Mouse (Mus musculus): ENCODE measurements around the gene Ang. TPM values are rescaled to one million over a fixed set of nuclear protein-coding genes. Genes with fewer than 3 reads are reported as not detected.

The Ang gene
- total RNA-seq, 1 experiment from 2014 or later: 37.1 TPM

GRCm38 (mm10) chr14:51129624-51129975 is 38.6 kb downstream of the Ang start:
- no peak for DNase-seq

- no peak for DNase-seq
Measured at GRCm38 (mm10) chr14:51130315-51130940, 39.5 kb downstream of the Ang start.

GRCm38 (mm10) chr14:51131086-51131815 is 40.3 kb downstream of the Ang start:
- no peak for DNase-seq

GRCm38 (mm10) chr14:51132372-51132771 is 41.4 kb downstream of the Ang start:
- no peak for DNase-seq

- no peak for DNase-seq
Measured at GRCm38 (mm10) chr14:51140342-51140741, 49.4 kb downstream of the Ang start.

GRCm38 (mm10) chr14:51142119-51142518 is 51.2 kb downstream of the Ang start:
- DNase-seq: no peak

- no peak for DNase-seq
Measured at GRCm38 (mm10) chr14:51142568-51142967, 51.6 kb downstream of the Ang start.

- DNase-seq: no peak
Measured at GRCm38 (mm10) chr14:51143287-51143686, 52.3 kb downstream of the Ang start.

GRCm38 (mm10) chr14:51143937-51144336 is 53.0 kb downstream of the Ang start:
- no peak for DNase-seq

GRCm38 (mm10) chr14:51144451-51144850 is 53.5 kb downstream of the Ang start:
- no peak for DNase-seq

GRCm38 (mm10) chr14:51145521-51145920 is 54.6 kb downstream of the Ang start:
- no peak for DNase-seq

- no peak for DNase-seq
Measured at GRCm38 (mm10) chr14:51146685-51147084, 55.7 kb downstream of the Ang start, which contains the start of gene Rnase1. TSS of gene Rnase1 (minus strand) at chr14:51146785.

GRCm38 (mm10) chr14:51148006-51148405 is 57.1 kb downstream of the Ang start:
- no peak for DNase-seq

GRCm38 (mm10) chr14:51149164-51149563 is 58.2 kb downstream of the Ang start:
- DNase-seq: no peak

- no peak for DNase-seq
Measured at GRCm38 (mm10) chr14:51150206-51150831, 59.4 kb downstream of the Ang start.

Other genes starting within 250 kb of the Ang start
- gene Tep1, start 220.6 kb upstream of the Ang start, total RNA-seq (2021): 20.8 and 23.3 TPM in 2 replicates
- gene Klhl33, start 193.6 kb upstream of the Ang start, total RNA-seq (2021): 1.1 and 1.5 TPM in 2 replicates
- gene Osgep, start 166.3 kb upstream of the Ang start, total RNA-seq (2021): 60.9 TPM in 2 replicates
- 66.1 and 71.3 TPM in 2 replicates for gene Apex1, start 166.2 kb upstream of the Ang start, total RNA-seq (2021)
- 44.3 and 47.2 TPM in 2 replicates for gene Pip4p1, start 160.3 kb upstream of the Ang start, total RNA-seq (2021)
- gene Pnp, start 160.1 kb upstream of the Ang start, total RNA-seq (2021): 55.0 and 61.3 TPM in 2 replicates
- gene Gm49342, start 146.6 kb upstream of the Ang start, total RNA-seq (2021): 51.4 and 57.2 TPM in 2 replicates
- gene Pnp2, start 135.2 kb upstream of the Ang start, total RNA-seq (2021): 2.6 and 3.1 TPM in 2 replicates
- 0.33 TPM in 1 of 2 replicates, not detected in the other for gene Rnase10, start 83.4 kb upstream of the Ang start, total RNA-seq (2021)
- not detected in 2 replicates for gene Rnase9, start 49.3 kb upstream of the Ang start, total RNA-seq (2021)
- not detected in 2 replicates for gene Rnase11, start 41.0 kb upstream of the Ang start, total RNA-seq (2021)
- not detected in 2 replicates for gene Rnase12, start 33.5 kb upstream of the Ang start, total RNA-seq (2021)
- not detected in 2 replicates for gene Olfr750, start 16.7 kb upstream of the Ang start, total RNA-seq (2021)
- 56.5 and 131 TPM in 2 replicates for gene Rnase4, start 73 bp upstream of the Ang start, total RNA-seq (2021)
- not detected in 2 replicates for gene Eddm3b, start 23.3 kb downstream of the Ang start, total RNA-seq (2021)
- 1.3 and 4.5 TPM in 2 replicates for gene Rnase6, start 32.8 kb downstream of the Ang start, total RNA-seq (2021)
- not detected in 2 replicates for gene Rnase1, start 55.6 kb downstream of the Ang start, total RNA-seq (2021)
- not detected in 2 replicates for gene Rnase2b, start 71.1 kb downstream of the Ang start, total RNA-seq (2021)
- gene Ang2, start 108.0 kb downstream of the Ang start, total RNA-seq (2021): not detected in 2 replicates
- gene Ear14, start 112.2 kb downstream of the Ang start, total RNA-seq (2021): not detected in 2 replicates
- gene Rnase2a, start 165.0 kb downstream of the Ang start, total RNA-seq (2021): 1.4 and 1.9 TPM in 2 replicates

Measured in adrenal gland, postnatal 14 days (tissue).